In the genomic region with DNA sequence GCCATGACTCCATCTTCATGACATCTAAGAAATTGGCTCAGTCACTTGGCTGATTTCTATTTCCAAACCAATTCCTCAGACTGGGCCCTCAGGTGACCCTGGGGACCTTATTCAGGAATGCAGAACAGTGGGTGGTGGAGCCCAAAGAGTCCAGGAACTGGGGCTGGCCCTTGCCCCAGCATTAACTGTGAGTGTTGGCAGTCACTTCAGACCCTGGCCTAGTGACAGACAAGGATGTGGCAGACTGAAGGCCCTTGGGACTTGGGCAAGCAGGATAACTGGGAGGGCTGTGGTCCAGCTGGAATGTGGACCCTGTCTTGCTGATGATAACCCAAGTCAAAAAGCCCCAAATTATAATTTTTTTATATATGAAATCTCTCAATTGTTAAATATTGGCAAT, we compare ENCODE assay signal across 12 mouse cellular contexts. TPM values are rescaled to one million over a fixed set of nuclear protein-coding genes. Genes with fewer than 3 reads are reported as not detected.
DNase-seq lines count a peak whose midpoint lies in the region; TF ChIP-seq lines count a peak whose summit lies in the region.
"Had no signal": no experiment of that assay in that cellular context is flagged by ENCODE, and none has a peak within 500 bp of the region (broad histone marks: within the 10 kb centered on the region; RNA-seq: fewer than 3 reads in every experiment).

No protein-coding gene starts in this region.

- TF ChIP-seq CTCF in kidney, adult 2 months (conservative IDR thresholded peaks at IDR 0.05; ENCODE audit: insufficient read depth, insufficient read length, low read depth, low read length), result no peak
- no peak for TF ChIP-seq CTCF in layer of hippocampus, adult 2 months (conservative IDR thresholded peaks at IDR 0.05)

- H3K27ac ChIP-seq in kidney, adult 2 months (ENCODE audit: insufficient read depth, low read depth, low read length), result no peak overlapping the region
- peak overlapping the region; percentile 71 for H3K27ac ChIP-seq in layer of hippocampus, adult 2 months
- H3K27ac ChIP-seq: macrophage; neural tube, embryonic 15.5 days; stomach, postnatal 0 days had no signal

- no peaks in the 10 kb centered on the region for H3K27me3 ChIP-seq in kidney, adult 2 months (replicated peaks; ENCODE audit: control insufficient read depth, insufficient read depth, low read length)

- no peaks in the 10 kb centered on the region for H3K4me1 ChIP-seq in kidney, adult 2 months (ENCODE audit: control insufficient read depth, insufficient read depth, low read length)
- H3K4me1 ChIP-seq: neural tube, embryonic 15.5 days had no signal

- no peak overlapping the region for H3K4me3 ChIP-seq in kidney, adult 2 months (ENCODE audit: insufficient read depth, low read depth, low read length)
- H3K4me3 ChIP-seq in layer of hippocampus, adult 2 months, result no peak overlapping the region
- H3K4me3 ChIP-seq: neural tube, embryonic 15.5 days had no signal

- no peaks in the 10 kb centered on the region for H3K36me3 ChIP-seq in kidney, adult 2 months (ENCODE audit: control insufficient read depth, insufficient read depth, low read length)
- H3K36me3 ChIP-seq: neural tube, embryonic 15.5 days had no signal

- DNase-seq in adrenal gland, postnatal 10 days, result peak; percentile 26
- no peak for DNase-seq in adrenal gland, postnatal 36 days
- peak; percentile 24 for DNase-seq in kidney, adult 9 months
- DNase-seq in kidney, adult 2 months, result no peak
- DNase-seq in brain, adult 2 months (ENCODE audit: low read depth, low spot score), result peak; percentile 42
- peak; percentile 54 to 55 for DNase-seq in layer of hippocampus, adult 2 months (ENCODE audit: low spot score in 2 of 2)
- no peak for DNase-seq in embryo, embryonic 10 days (ENCODE audit: low spot score)
- no peak for DNase-seq in spleen, postnatal 10 days (ENCODE audit: low spot score in 2 of 2)
- DNase-seq: liver had no signal

- no peak for TF ChIP-seq POLR2A in kidney, adult 2 months (IDR thresholded peaks at IDR 0.05; ENCODE audit: low read depth, low read length)

RNA-seq across cellular contexts. Expression of gene Ezr, which starts 6.5 kb away (rescaled TPM):
- total RNA-seq in adrenal gland, postnatal 10 days (2021), result 10 to 100 TPM; 18.2 to 21.2 TPM
- 10 to 100 TPM; 21.9 to 27.4 TPM for total RNA-seq in adrenal gland, postnatal 36 days (2021)
- polyA plus RNA-seq in kidney, adult 2 months (2012; rRNA removed), result 129 and 152 TPM in 2 replicates
- total RNA-seq in layer of hippocampus, adult 2 months (2021), result 10 to 100 TPM; 48.0 to 51.1 TPM

Comparison
In these comparisons a context has a peak if more than half of its experiments do, and no peak if none do; other contexts are left out.
1. DNase-seq: peak in adrenal gland, postnatal 10 days (single experiment), kidney, adult 9 months (single experiment), brain, adult 2 months (single experiment) and layer of hippocampus, adult 2 months (2 of 2); none in adrenal gland, postnatal 36 days (0 of 2), kidney, adult 2 months (single experiment), embryo, embryonic 10 days (single experiment) and spleen, postnatal 10 days (0 of 2).